Mouse (Mus musculus): Measurements from ENCODE around the gene Polm. TPM values are rescaled to one million over a fixed set of nuclear protein-coding genes. Genes with fewer than 3 reads are reported as not detected.
A peak's percentile ranks its signal among the peaks of the same experiment; 100 is the strongest.

Polm gene
- total RNA-seq (2018; cell fraction: chromatin; rRNA removed), result 10 to 100 TPM; 10.7 to 72.0 (median 39.8) TPM
- total RNA-seq (2018; cell fraction: cytosol; rRNA removed), result 1 to 10 TPM; 2.5 to 6.7 (median 4.5) TPM
- 10 to 100 TPM; 10.9 to 41.7 (median 23.6) TPM for total RNA-seq (2018; cell fraction: nucleus; rRNA removed)
- polyA plus RNA-seq (2018), result 4.5 to 5.8 TPM (median 5.4 TPM) in 3 replicates

- Histone ChIP-seq H3K36me3 (ENCODE audit: inconsistent target) (peaks cover 18% of the 10 kb centered on the region; the same call in 1 of the 2 replicates), H3K27ac (peak within 1 kb of the TSS; percentile 57), H3K4me3 (ENCODE audit: inconsistent target) (peak within 1 kb of the TSS; percentile 50), H3K79me2 (ENCODE audit: inconsistent target) (no peaks in the 10 kb centered on the region)
- under 1% methylated on average over 63 of the region's 63 CpGs for WGBS (ENCODE audit: missing documents)
These were observed at the start of gene Polm for GRCm38 (mm10) chr11:5837251-5838246. Gene Polm, minus strand, starts transcription at chr11:5838016.

- 86% methylated on average over 5 of the region's 5 CpGs for WGBS (ENCODE audit: missing documents)
- no peak overlapping the region for H3K4me3 ChIP-seq (ENCODE audit: inconsistent target)
- no peaks in the 10 kb centered on the region for H3K79me2 ChIP-seq (ENCODE audit: inconsistent target)
- no peak overlapping the region for H3K27ac ChIP-seq
- H3K36me3 ChIP-seq (ENCODE audit: inconsistent target), result no peaks in the 10 kb centered on the region
These were observed 49.4 kb upstream of the Polm start for GRCm38 (mm10) chr11:5887250-5887649.

GRCm38 (mm10) chr11:5886187-5886586, 48.4 kb upstream of the Polm start:
- WGBS (ENCODE audit: missing documents), result 15% methylated on average over 9 of the region's 9 CpGs
- Histone ChIP-seq H3K4me3 (ENCODE audit: inconsistent target) (no peak overlapping the region), H3K27ac (no peak overlapping the region)

GRCm38 (mm10) chr11:5882518-5882917, 44.7 kb upstream of the Polm start:
- WGBS (ENCODE audit: missing documents), result 17% methylated on average over 8 of the region's 8 CpGs
- H3K27ac ChIP-seq, result no peak overlapping the region
- no peak overlapping the region for H3K4me3 ChIP-seq (ENCODE audit: inconsistent target)
- H3K79me2 ChIP-seq (ENCODE audit: inconsistent target), result no peaks in the 10 kb centered on the region
- no peaks in the 10 kb centered on the region for H3K36me3 ChIP-seq (ENCODE audit: inconsistent target)

More at GRCm38 (mm10) chr11:5886187-5886586, 48.4 kb upstream of the Polm start:
- H3K79me2 ChIP-seq (ENCODE audit: inconsistent target), result no peaks in the 10 kb centered on the region
- H3K36me3 ChIP-seq (ENCODE audit: inconsistent target), result no peaks in the 10 kb centered on the region

GRCm38 (mm10) chr11:5879905-5880304, 42.1 kb upstream of the Polm start:
- WGBS (ENCODE audit: missing documents), result 84% methylated on average over 5 of the region's 5 CpGs
- Histone ChIP-seq H3K79me2 (ENCODE audit: inconsistent target) (no peaks in the 10 kb centered on the region), H3K4me3 (ENCODE audit: inconsistent target) (no peak overlapping the region), H3K36me3 (ENCODE audit: inconsistent target) (no peaks in the 10 kb centered on the region), H3K27ac (no peak overlapping the region)

- WGBS (ENCODE audit: missing documents), result 54% methylated on average over 8 of the region's 8 CpGs
- Histone ChIP-seq H3K79me2 (ENCODE audit: inconsistent target) (no peaks in the 10 kb centered on the region), H3K36me3 (ENCODE audit: inconsistent target) (peaks cover under 1% of the 10 kb centered on the region; the same call in 1 of the 2 replicates), H3K4me3 (ENCODE audit: inconsistent target) (no peak overlapping the region; the same call in 1 of the 2 replicates), H3K27ac (peak overlapping the region; percentile 35)
These were observed 40.8 kb upstream of the Polm start for GRCm38 (mm10) chr11:5878661-5879060.

- H3K36me3 ChIP-seq (ENCODE audit: inconsistent target), result peaks cover 7% of the 10 kb centered on the region; the same call in 1 of the 2 replicates
- 1% methylated on average over 48 of the region's 52 CpGs for WGBS (ENCODE audit: missing documents)
- peak within 1 kb of the TSS; percentile 58 for H3K4me3 ChIP-seq (ENCODE audit: inconsistent target)
- H3K27ac ChIP-seq, result peak within 1 kb of the TSS; percentile 35
- H3K79me2 ChIP-seq (ENCODE audit: inconsistent target), result no peaks in the 10 kb centered on the region
These were observed 40.2 kb upstream of the Polm start, which contains the start of gene Pold2 for GRCm38 (mm10) chr11:5877921-5878526. Gene Pold2, minus strand, starts transcription at chr11:5878292.

GRCm38 (mm10) chr11:5877421-5877820, 39.6 kb upstream of the Polm start:
- Histone ChIP-seq H3K27ac (no peak overlapping the region), H3K79me2 (ENCODE audit: inconsistent target) (no peaks in the 10 kb centered on the region), H3K36me3 (ENCODE audit: inconsistent target) (peaks cover 13% of the 10 kb centered on the region; the same call in 1 of the 2 replicates), H3K4me3 (ENCODE audit: inconsistent target) (peak overlapping the region; percentile 58)
- WGBS (ENCODE audit: missing documents), result 5% methylated on average over 5 of the region's 5 CpGs

GRCm38 (mm10) chr11:5873192-5873591, 35.4 kb upstream of the Polm start:
- H3K36me3 ChIP-seq (ENCODE audit: inconsistent target), result peaks cover 17% of the 10 kb centered on the region; the same call in 1 of the 2 replicates
- H3K27ac ChIP-seq, result no peak overlapping the region
- no peak overlapping the region for H3K4me3 ChIP-seq (ENCODE audit: inconsistent target)
- no peaks in the 10 kb centered on the region for H3K79me2 ChIP-seq (ENCODE audit: inconsistent target)
- 91% methylated on average over 9 of the region's 9 CpGs for WGBS (ENCODE audit: missing documents)

GRCm38 (mm10) chr11:5872707-5873106, 34.9 kb upstream of the Polm start:
- Histone ChIP-seq H3K27ac (no peak overlapping the region), H3K4me3 (ENCODE audit: inconsistent target) (no peak overlapping the region), H3K36me3 (ENCODE audit: inconsistent target) (peaks cover 17% of the 10 kb centered on the region; the same call in 1 of the 2 replicates), H3K79me2 (ENCODE audit: inconsistent target) (no peaks in the 10 kb centered on the region)
- 96% methylated on average over 11 of the region's 11 CpGs for WGBS (ENCODE audit: missing documents)

- no peaks in the 10 kb centered on the region for H3K79me2 ChIP-seq (ENCODE audit: inconsistent target)
- H3K36me3 ChIP-seq (ENCODE audit: inconsistent target), result peaks cover 17% of the 10 kb centered on the region; the same call in 1 of the 2 replicates
- 94% methylated on average over 16 of the region's 16 CpGs for WGBS (ENCODE audit: missing documents)
- H3K27ac ChIP-seq, result no peak overlapping the region
- H3K4me3 ChIP-seq (ENCODE audit: inconsistent target), result no peak overlapping the region
These were observed 32.3 kb upstream of the Polm start for GRCm38 (mm10) chr11:5870069-5870468.

GRCm38 (mm10) chr11:5869331-5869730, 31.5 kb upstream of the Polm start:
- Histone ChIP-seq H3K27ac (no peak overlapping the region), H3K36me3 (ENCODE audit: inconsistent target) (peaks cover 17% of the 10 kb centered on the region; the same call in 1 of the 2 replicates), H3K79me2 (ENCODE audit: inconsistent target) (no peaks in the 10 kb centered on the region), H3K4me3 (ENCODE audit: inconsistent target) (no peak overlapping the region)
- WGBS (ENCODE audit: missing documents), result 94% methylated on average over 12 of the region's 16 CpGs

- no peaks in the 10 kb centered on the region for H3K79me2 ChIP-seq (ENCODE audit: inconsistent target)
- H3K27ac ChIP-seq, result no peak overlapping the region
- WGBS (ENCODE audit: missing documents), result 92% methylated on average over 12 of the region's 12 CpGs
- no peak overlapping the region for H3K4me3 ChIP-seq (ENCODE audit: inconsistent target)
- H3K36me3 ChIP-seq (ENCODE audit: inconsistent target), result peaks cover 13% of the 10 kb centered on the region; the same call in 1 of the 2 replicates
These were observed 30.5 kb upstream of the Polm start for GRCm38 (mm10) chr11:5868324-5868723.

- no peaks in the 10 kb centered on the region for H3K79me2 ChIP-seq (ENCODE audit: inconsistent target)
- H3K27ac ChIP-seq, result no peak overlapping the region
- no peak overlapping the region for H3K4me3 ChIP-seq (ENCODE audit: inconsistent target)
- 92% methylated on average over 2 of the region's 2 CpGs for WGBS (ENCODE audit: missing documents)
- peaks cover 2% of the 10 kb centered on the region; the same call in 1 of the 2 replicates for H3K36me3 ChIP-seq (ENCODE audit: inconsistent target)
These were observed 29.4 kb upstream of the Polm start for GRCm38 (mm10) chr11:5867196-5867595.
